Mouse (Mus musculus) myocyte (in vitro differentiated cells): ENCODE results near the gene Melk.

Source experiments
- CEBPB ChIP-seq: IDR thresholded peaks from 2 replicates; pipeline ENCODE4 v1.6.1; 2011; ENCODE audit warnings: mild to moderate bottlenecking, moderate library complexity; ENCODE audit not compliant: poor library complexity, insufficient read depth, severe bottlenecking
- E2F4 ChIP-seq: IDR thresholded peaks from one replicate; pipeline ENCODE4 v1.6.1; 2011; ENCODE audit warnings: mild to moderate bottlenecking, control low read depth, moderate library complexity; ENCODE audit not compliant: insufficient read depth
- MAX ChIP-seq: IDR thresholded peaks from one replicate; pipeline ENCODE4 v1.6.1; 2011; ENCODE audit warnings: low read depth, mild to moderate bottlenecking, control low read depth
- MYOG ChIP-seq, 3 experiments: IDR thresholded peaks; one replicate each; pipeline ENCODE4 v1.6.1; 2011; ENCODE audit warnings: control low read depth in 2 of 3, low read depth in 2 of 3, mild to moderate bottlenecking in 2 of 3; ENCODE audit not compliant: insufficient read length in 2 of 3, control insufficient read depth in 1 of 3, insufficient read depth in 1 of 3
- POLR2A ChIP-seq: IDR thresholded peaks from one replicate; pipeline ENCODE4 v1.6.1; 2011; ENCODE audit warnings: low read depth, mild to moderate bottlenecking, control low read depth, moderate library complexity; ENCODE audit not compliant: insufficient read length
- POLR2AphosphoS2 ChIP-seq: IDR thresholded peaks from one replicate; pipeline ENCODE4 v1.6.1; 2011; ENCODE audit warnings: low read depth, control low read depth; ENCODE audit not compliant: insufficient read length
- REST ChIP-seq: IDR thresholded peaks from one replicate; pipeline ENCODE4 v1.6.1; 2011; ENCODE audit warnings: mild to moderate bottlenecking, control low read depth, moderate library complexity; ENCODE audit not compliant: insufficient read depth, insufficient read length

- TF ChIP-seq CEBPB (no peak), MAX (no peak), POLR2A (no peak), POLR2AphosphoS2 (no peak), E2F4 (no peak), REST (no peak), MYOG (IDR thresholded peaks at IDR 0.05; ENCODE audit: control insufficient read depth in 1 of 3, insufficient read depth in 1 of 3, insufficient read length in 2 of 3, low read depth in 2 of 3) (no peak)
These were observed 101.9 kb downstream of the Melk start for GRCm38 (mm10) chr4:44402607-44403006.
